Mouse (Mus musculus) liver, postnatal 0 days (tissue): Measurements from ENCODE around the gene Cda. TPM values are rescaled to one million over a fixed set of nuclear protein-coding genes. Genes with fewer than 3 reads are reported as not detected.

Source experiments
- ATAC-seq: fragments of 200-750 bp; cut with Nextera tagmentation; 2 replicates; pipeline ENCODE4 v1.8.0; 2017; ENCODE audit warnings: mild to moderate bottlenecking, moderate library complexity
- DNase-seq: peaks from one replicate; pipeline ENCODE4 v3.0.0-alpha.2; 2016
- H3K27ac ChIP-seq: fragments of 300-500 bp; sonication (generic); 2 replicates; pipeline ENCODE4 v1.5.1; 2014; ENCODE audit warnings: antibody characterized with exemption, moderate library complexity, mild to moderate bottlenecking, low read depth
- H3K27me3 ChIP-seq: fragments of 300-500 bp; sonication (generic); 2 replicates; pipeline ENCODE4 v1.6.1; 2014; ENCODE audit warnings: low read length, control low read depth, mixed read lengths; ENCODE audit not compliant: insufficient read depth
- H3K36me3 ChIP-seq: fragments of 300-500 bp; sonication (generic); replicated peaks from 2 replicates; pipeline ENCODE4 v1.6.1; 2014; ENCODE audit warnings: mild to moderate bottlenecking, control low read depth, low read length, moderate library complexity, mixed read lengths; ENCODE audit not compliant: insufficient read depth
- H3K4me1 ChIP-seq: fragments of 300-500 bp; sonication (generic); 2 replicates; pipeline ENCODE4 v1.6.1; 2014; ENCODE audit warnings: antibody characterized with exemption, mild to moderate bottlenecking, control low read depth; ENCODE audit not compliant: insufficient read depth
- H3K4me2 ChIP-seq: fragments of 300-500 bp; sonication (generic); 2 replicates; pipeline ENCODE4 v1.6.1; 2014; ENCODE audit warnings: low read depth, mild to moderate bottlenecking, low read length, moderate library complexity, mixed read lengths
- H3K4me3 ChIP-seq: fragments of 300-500 bp; sonication (generic); 2 replicates; pipeline ENCODE4 v1.5.1; 2014; ENCODE audit warnings: low read depth, low read length
- H3K9ac ChIP-seq: fragments of 300-500 bp; sonication (generic); replicated peaks from 2 replicates; pipeline ENCODE4 v1.6.1; 2014; ENCODE audit warnings: mild to moderate bottlenecking, moderate library complexity
- H3K9me3 ChIP-seq: fragments of 300-500 bp; sonication (generic); 2 replicates; pipeline ENCODE4 v1.6.1; 2016; ENCODE audit warnings: mild to moderate bottlenecking, control low read depth, low read length, mixed read lengths
- CTCF ChIP-seq: sonication (generic); IDR thresholded peaks from 2 replicates; pipeline ENCODE4 v1.5.1; 2016; ENCODE audit warnings: antibody characterized with exemption, low read depth
- EP300 ChIP-seq: IDR thresholded peaks from 2 replicates; pipeline ENCODE4 v1.6.1; 2016; ENCODE audit warnings: antibody characterized with exemption, low read depth, mild to moderate bottlenecking
- WGBS: fragments of 180-500 bp; shearing (Covaris S2); extraction: QIAGEN DNeasy Blood & Tissue Kit; methylation state at CpG from one replicate; pipeline ENCODE4 v1.1.7; 2014; ENCODE audit not compliant: insufficient replicate concordance; 5-methylcytosine and 5-hydroxymethylcytosine counted together
- polyA plus RNA-seq: library from polyadenylated mRNA; unstranded; fragments of >200 nt; fragmentation: Nextera tagmentation; extraction: Ambion mirVana; gene quantifications from 2 replicates; pipeline ENCODE4 v1.2.1, GENCODE M21; 2015

Cda gene
- polyA plus RNA-seq, 1 experiment from 2014 or later = 17.7 TPM

GRCm38 (mm10) chr4:138361370-138361821 is 6.4 kb downstream of the Cda start:
- no peak overlapping the region for H3K4me3 ChIP-seq
- H3K36me3 ChIP-seq = no peaks in the 10 kb centered on the region
- H3K4me2 ChIP-seq = no peak overlapping the region
- 43% methylated on average over 11 of the region's 11 CpGs for WGBS
- H3K27ac ChIP-seq = no peak overlapping the region
- no peak for ATAC-seq
- H3K27me3 ChIP-seq = no peaks in the 10 kb centered on the region
- no peaks in the 10 kb centered on the region for H3K9me3 ChIP-seq
- no peaks in the 10 kb centered on the region for H3K4me1 ChIP-seq
- H3K9ac ChIP-seq = no peak overlapping the region
- no peak for DNase-seq
- TF ChIP-seq CTCF (no peak), EP300 (no peak)

- ATAC-seq (no peak), DNase-seq (no peak)
- no peak overlapping the region for H3K4me2 ChIP-seq
- TF ChIP-seq EP300 (no peak), CTCF (no peak)
- no peak overlapping the region for H3K27ac ChIP-seq
- no peak overlapping the region for H3K4me3 ChIP-seq
- H3K4me1 ChIP-seq = no peaks in the 10 kb centered on the region
- no peaks in the 10 kb centered on the region for H3K36me3 ChIP-seq
- 58% methylated on average over 3 of the region's 3 CpGs for WGBS
- H3K9ac ChIP-seq = no peak overlapping the region
- H3K27me3 ChIP-seq = no peaks in the 10 kb centered on the region
- no peaks in the 10 kb centered on the region for H3K9me3 ChIP-seq
These were observed 9.6 kb downstream of the Cda start for GRCm38 (mm10) chr4:138358176-138358575.

- TF ChIP-seq EP300 = no peak
- TF ChIP-seq CTCF = no peak
- 88% methylated on average over 12 of the region's 12 CpGs for WGBS
- H3K9ac ChIP-seq = no peak overlapping the region
- no peaks in the 10 kb centered on the region for H3K27me3 ChIP-seq
- no peaks in the 10 kb centered on the region for H3K4me1 ChIP-seq
- H3K4me2 ChIP-seq = no peak overlapping the region
- H3K9me3 ChIP-seq = no peaks in the 10 kb centered on the region
- H3K4me3 ChIP-seq = no peak overlapping the region
- H3K36me3 ChIP-seq = no peaks in the 10 kb centered on the region
- ATAC-seq (no peak), DNase-seq (no peak)
- H3K27ac ChIP-seq = no peak overlapping the region
These were observed 11.2 kb downstream of the Cda start for GRCm38 (mm10) chr4:138356551-138356950.

GRCm38 (mm10) chr4:138356141-138356540 is 11.7 kb downstream of the Cda start:
- Histone ChIP-seq H3K27ac (no peak overlapping the region), H3K27me3 (no peaks in the 10 kb centered on the region), H3K4me1 (no peaks in the 10 kb centered on the region), H3K4me3 (no peak overlapping the region), H3K9me3 (no peaks in the 10 kb centered on the region), H3K4me2 (no peak overlapping the region), H3K9ac (no peak overlapping the region), H3K36me3 (no peaks in the 10 kb centered on the region)
- 67% methylated on average over 8 of the region's 8 CpGs for WGBS
- TF ChIP-seq EP300 (no peak), CTCF (no peak)
- DNase-seq (no peak), ATAC-seq (no peak)

GRCm38 (mm10) chr4:138355496-138355895 is 12.3 kb downstream of the Cda start:
- H3K27me3 ChIP-seq = no peaks in the 10 kb centered on the region
- H3K9ac ChIP-seq = no peak overlapping the region
- ATAC-seq (no peak), DNase-seq (no peak)
- WGBS = 68% methylated on average over 2 of the region's 2 CpGs
- no peak overlapping the region for H3K27ac ChIP-seq
- no peak overlapping the region for H3K4me2 ChIP-seq
- no peaks in the 10 kb centered on the region for H3K36me3 ChIP-seq
- no peak overlapping the region for H3K4me3 ChIP-seq
- H3K4me1 ChIP-seq = no peaks in the 10 kb centered on the region
- H3K9me3 ChIP-seq = no peaks in the 10 kb centered on the region
- no peak for TF ChIP-seq EP300
- TF ChIP-seq CTCF = no peak

GRCm38 (mm10) chr4:138353438-138354171 is 14.2 kb downstream of the Cda start:
- no peaks in the 10 kb centered on the region for H3K9me3 ChIP-seq
- DNase-seq (no peak), ATAC-seq (no peak)
- no peaks in the 10 kb centered on the region for H3K4me1 ChIP-seq
- H3K36me3 ChIP-seq = no peaks in the 10 kb centered on the region
- no peak overlapping the region for H3K4me2 ChIP-seq
- WGBS = 67% methylated on average over 10 of the region's 10 CpGs
- TF ChIP-seq EP300 (no peak), CTCF (no peak)
- no peak overlapping the region for H3K27ac ChIP-seq
- no peak overlapping the region for H3K9ac ChIP-seq
- H3K4me3 ChIP-seq = no peak overlapping the region
- H3K27me3 ChIP-seq = no peaks in the 10 kb centered on the region

- Histone ChIP-seq H3K4me1 (no peaks in the 10 kb centered on the region), H3K4me3 (no peak overlapping the region), H3K9ac (no peak overlapping the region), H3K27me3 (no peaks in the 10 kb centered on the region), H3K36me3 (no peaks in the 10 kb centered on the region), H3K4me2 (no peak overlapping the region), H3K27ac (no peak overlapping the region), H3K9me3 (no peaks in the 10 kb centered on the region)
- DNase-seq = no peak
- no peak for ATAC-seq
- TF ChIP-seq EP300 = no peak
- no peak for TF ChIP-seq CTCF
- 81% methylated on average over 6 of the region's 6 CpGs for WGBS
These were observed 15.1 kb downstream of the Cda start for GRCm38 (mm10) chr4:138352692-138353091.
